Mouse (Mus musculus) forebrain, embryonic 12.5 days (tissue): ENCODE results near the gene Ttc9b. TPM values are rescaled to one million over a fixed set of nuclear protein-coding genes. Genes with fewer than 3 reads are reported as not detected.
A peak's percentile ranks its signal among the peaks of the same experiment; 100 is the strongest.

ENCODE experiments used
- ATAC-seq: fragments of 200-750 bp; cut with Nextera tagmentation; 2 replicates; pipeline ENCODE4 v1.8.0; 2017; ENCODE audit warnings: moderate TSS enrichment; ENCODE audit not compliant: low FRiP score
- H3K27ac ChIP-seq: fragments of 300-500 bp; sonication (generic); 2 replicates; pipeline ENCODE4 v1.5.1; 2016; ENCODE audit warnings: mild to moderate bottlenecking
- H3K27me3 ChIP-seq: fragments of 300-500 bp; sonication (generic); 2 replicates; pipeline ENCODE4 v1.6.1; 2016; ENCODE audit warnings: mild to moderate bottlenecking
- H3K36me3 ChIP-seq: fragments of 300-500 bp; sonication (generic); replicated peaks from 2 replicates; pipeline ENCODE4 v1.6.1; 2016; ENCODE audit warnings: mild to moderate bottlenecking
- H3K4me1 ChIP-seq: fragments of 300-500 bp; sonication (generic); 2 replicates; pipeline ENCODE4 v1.6.1; 2016
- H3K4me2 ChIP-seq: fragments of 300-500 bp; sonication (generic); 2 replicates; pipeline ENCODE4 v1.6.1; 2016; ENCODE audit warnings: mild to moderate bottlenecking, moderate library complexity
- H3K4me3 ChIP-seq: fragments of 300-500 bp; sonication (generic); replicated peaks from 2 replicates; pipeline ENCODE4 v1.5.1; 2016; ENCODE audit warnings: mild to moderate bottlenecking
- H3K9ac ChIP-seq: fragments of 300-500 bp; sonication (generic); 2 replicates; pipeline ENCODE4 v1.6.1; 2016; ENCODE audit warnings: mild to moderate bottlenecking
- H3K9me3 ChIP-seq: fragments of 300-500 bp; sonication (generic); 2 replicates; pipeline ENCODE4 v1.6.1; 2016
- WGBS: fragments of 180-500 bp; shearing (Covaris S2); methylation state at CpG from one replicate; pipeline ENCODE4 v1.1.7; 2016; 5-methylcytosine and 5-hydroxymethylcytosine counted together
- polyA plus RNA-seq: library from polyadenylated mRNA; unstranded; fragments of >200 nt; fragmentation: Nextera tagmentation; extraction: Ambion mirVana; gene quantifications from 2 replicates; pipeline ENCODE4 v1.2.1, GENCODE M21; 2016

The Ttc9b gene
- 21.4 and 24.8 TPM in 2 replicates for polyA plus RNA-seq

- peak within 1 kb of the TSS; percentile 87 for H3K4me2 ChIP-seq
- peaks cover 27% of the 10 kb centered on the region for H3K36me3 ChIP-seq
- H3K27ac ChIP-seq: peak within 1 kb of the TSS; percentile 91
- 1% methylated on average over 62 of the region's 62 CpGs for WGBS
- peaks cover 57% of the 10 kb centered on the region for H3K27me3 ChIP-seq
- no peaks in the 10 kb centered on the region for H3K9me3 ChIP-seq
- peak within 1 kb of the TSS; percentile 64 for H3K4me3 ChIP-seq
- H3K9ac ChIP-seq: peak within 1 kb of the TSS; percentile 68
- ATAC-seq: peak; percentile 85
- peaks cover 20% of the 10 kb centered on the region for H3K4me1 ChIP-seq
These were observed at the start of gene Ttc9b for GRCm38 (mm10) chr7:27653681-27654437. Ttc9b (plus strand) TSS chr7:27653915.

GRCm38 (mm10) chr7:27604661-27605348, 48.9 kb upstream of the Ttc9b start:
- no peak overlapping the region for H3K4me3 ChIP-seq
- no peak overlapping the region for H3K4me2 ChIP-seq
- no peak for ATAC-seq
- WGBS: 60% methylated on average over 5 of the region's 5 CpGs
- H3K4me1 ChIP-seq: peaks cover 28% of the 10 kb centered on the region
- 0 out of 2 replicates have a peak overlapping the region, but pooled peaks have one; percentile 21 for H3K27ac ChIP-seq
- H3K9ac ChIP-seq: peak overlapping the region; percentile 17; the same call in 1 of the 2 replicates
- H3K27me3 ChIP-seq: no peaks in the 10 kb centered on the region
- no peaks in the 10 kb centered on the region for H3K9me3 ChIP-seq
- H3K36me3 ChIP-seq: peaks cover 15% of the 10 kb centered on the region; the same call in 1 of the 2 replicates

GRCm38 (mm10) chr7:27605499-27606285, 48.0 kb upstream of the Ttc9b start:
- no peak for ATAC-seq
- peaks cover 20% of the 10 kb centered on the region for H3K4me1 ChIP-seq
- no peak overlapping the region for H3K4me2 ChIP-seq
- no peaks in the 10 kb centered on the region for H3K9me3 ChIP-seq
- H3K9ac ChIP-seq: no peak overlapping the region
- no peak overlapping the region for H3K4me3 ChIP-seq
- peak overlapping the region; percentile 21; the same call in 1 of the 2 replicates for H3K27ac ChIP-seq
- WGBS: 84% methylated on average over 9 of the region's 9 CpGs
- H3K36me3 ChIP-seq: peaks cover 24% of the 10 kb centered on the region; the same call in 1 of the 2 replicates
- no peaks in the 10 kb centered on the region for H3K27me3 ChIP-seq

- Histone ChIP-seq H3K4me3 (no peak overlapping the region), H3K9ac (no peak overlapping the region), H3K27ac (no peak overlapping the region), H3K4me1 (peaks cover 13% of the 10 kb centered on the region), H3K27me3 (no peaks in the 10 kb centered on the region), H3K9me3 (no peaks in the 10 kb centered on the region), H3K36me3 (peaks cover 26% of the 10 kb centered on the region; the same call in 1 of the 2 replicates), H3K4me2 (no peak overlapping the region)
- no peak for ATAC-seq
- WGBS: 70% methylated on average over 10 of the region's 10 CpGs
These were observed 47.0 kb upstream of the Ttc9b start for GRCm38 (mm10) chr7:27606481-27607254.

- Histone ChIP-seq H3K27ac (no peak overlapping the region), H3K36me3 (peaks cover 26% of the 10 kb centered on the region; the same call in 1 of the 2 replicates), H3K4me1 (peaks cover 13% of the 10 kb centered on the region), H3K27me3 (no peaks in the 10 kb centered on the region), H3K9ac (no peak overlapping the region), H3K4me2 (no peak overlapping the region), H3K4me3 (no peak overlapping the region), H3K9me3 (no peaks in the 10 kb centered on the region)
- ATAC-seq: no peak
- WGBS: 85% methylated on average over 5 of the region's 5 CpGs
These were observed 46.1 kb upstream of the Ttc9b start for GRCm38 (mm10) chr7:27607580-27607979.

- Histone ChIP-seq H3K27me3 (no peaks in the 10 kb centered on the region), H3K36me3 (peaks cover 26% of the 10 kb centered on the region; the same call in 1 of the 2 replicates), H3K27ac (no peak overlapping the region), H3K4me3 (no peak overlapping the region), H3K9ac (no peak overlapping the region), H3K4me2 (no peak overlapping the region), H3K4me1 (peaks cover 17% of the 10 kb centered on the region), H3K9me3 (no peaks in the 10 kb centered on the region)
- no peak for ATAC-seq
- 90% methylated on average over 3 of the region's 3 CpGs for WGBS
These were observed 45.6 kb upstream of the Ttc9b start for GRCm38 (mm10) chr7:27608130-27608529.

GRCm38 (mm10) chr7:27609285-27609684, 44.4 kb upstream of the Ttc9b start:
- WGBS: 96% methylated on average over 4 of the region's 4 CpGs
- no peak for ATAC-seq
- no peaks in the 10 kb centered on the region for H3K9me3 ChIP-seq
- H3K27me3 ChIP-seq: no peaks in the 10 kb centered on the region
- H3K4me3 ChIP-seq: no peak overlapping the region
- no peak overlapping the region for H3K9ac ChIP-seq
- no peak overlapping the region for H3K4me2 ChIP-seq
- peaks cover 26% of the 10 kb centered on the region; the same call in 1 of the 2 replicates for H3K36me3 ChIP-seq
- H3K4me1 ChIP-seq: peaks cover 28% of the 10 kb centered on the region
- H3K27ac ChIP-seq: no peak overlapping the region

- 90% methylated on average over 2 of the region's 2 CpGs for WGBS
- H3K4me3 ChIP-seq: no peak overlapping the region
- no peak overlapping the region for H3K9ac ChIP-seq
- no peak overlapping the region for H3K27ac ChIP-seq
- H3K9me3 ChIP-seq: no peaks in the 10 kb centered on the region
- H3K36me3 ChIP-seq: peaks cover 26% of the 10 kb centered on the region; the same call in 1 of the 2 replicates
- H3K4me1 ChIP-seq: peaks cover 32% of the 10 kb centered on the region
- ATAC-seq: no peak
- no peak overlapping the region for H3K4me2 ChIP-seq
- no peaks in the 10 kb centered on the region for H3K27me3 ChIP-seq
These were observed 44.0 kb upstream of the Ttc9b start for GRCm38 (mm10) chr7:27609688-27610087.

- H3K4me3 ChIP-seq: no peak overlapping the region
- H3K27ac ChIP-seq: no peak overlapping the region
- no peaks in the 10 kb centered on the region for H3K27me3 ChIP-seq
- 91% methylated on average over 3 of the region's 3 CpGs for WGBS
- peaks cover 26% of the 10 kb centered on the region; the same call in 1 of the 2 replicates for H3K36me3 ChIP-seq
- no peaks in the 10 kb centered on the region for H3K9me3 ChIP-seq
- peaks cover 35% of the 10 kb centered on the region for H3K4me1 ChIP-seq
- no peak for ATAC-seq
- no peak overlapping the region for H3K4me2 ChIP-seq
- no peak overlapping the region for H3K9ac ChIP-seq
These were observed 43.3 kb upstream of the Ttc9b start for GRCm38 (mm10) chr7:27610370-27610769.

- Histone ChIP-seq H3K27ac (no peak overlapping the region), H3K4me3 (no peak overlapping the region), H3K36me3 (peaks cover 23% of the 10 kb centered on the region; the same call in 1 of the 2 replicates), H3K9me3 (no peaks in the 10 kb centered on the region), H3K4me1 (peaks cover 35% of the 10 kb centered on the region), H3K27me3 (no peaks in the 10 kb centered on the region), H3K9ac (no peak overlapping the region), H3K4me2 (no peak overlapping the region)
- WGBS: 97% methylated on average over 5 of the region's 5 CpGs
- no peak for ATAC-seq
These were observed 42.8 kb upstream of the Ttc9b start for GRCm38 (mm10) chr7:27610871-27611270.

- peaks cover 43% of the 10 kb centered on the region for H3K36me3 ChIP-seq
- 78% methylated on average over 4 of the region's 4 CpGs for WGBS
- peak overlapping the region; percentile 64 for H3K27ac ChIP-seq
- no peak overlapping the region for H3K9ac ChIP-seq
- peaks cover 22% of the 10 kb centered on the region for H3K4me1 ChIP-seq
- H3K9me3 ChIP-seq: no peaks in the 10 kb centered on the region
- no peaks in the 10 kb centered on the region for H3K27me3 ChIP-seq
- ATAC-seq: no peak
- H3K4me2 ChIP-seq: no peak overlapping the region
- H3K4me3 ChIP-seq: no peak overlapping the region
These were observed 40.8 kb upstream of the Ttc9b start for GRCm38 (mm10) chr7:27612940-27613339.
